Mouse (Mus musculus) retina, postnatal 1 day (tissue): ENCODE measurements around the gene Phf23.
"Not testable (repeated sequence)": the region's sequence is repeated elsewhere in the genome, so short reads cannot be mapped to it uniquely, and the experiment has no call there.

Experiments used
- DNase-seq: peaks from one replicate; pipeline ENCODE4 v3.0.0-alpha.2; 2012

The Phf23 gene

DNA sequence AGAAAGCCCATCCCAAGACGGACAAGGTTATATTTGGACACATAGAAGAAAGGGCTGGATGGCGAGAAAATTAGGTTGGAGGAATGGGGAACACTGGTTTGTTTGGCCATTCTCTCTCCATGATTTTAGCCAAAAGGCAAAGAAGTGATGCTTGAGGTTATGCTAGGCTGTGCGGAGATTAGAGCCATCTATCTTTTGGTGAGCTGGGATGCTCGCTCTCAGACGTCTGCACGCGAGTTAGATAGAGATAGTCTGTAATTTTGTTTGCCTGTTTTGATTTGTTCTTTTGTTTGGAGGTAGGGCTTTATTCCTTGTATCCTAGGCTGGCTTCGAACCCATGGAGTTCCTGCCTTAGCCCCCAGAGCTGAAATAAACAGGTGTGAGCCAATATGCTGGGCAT lies 5.6 kb downstream of the Phf23 start:
- no peak for DNase-seq

DNA sequence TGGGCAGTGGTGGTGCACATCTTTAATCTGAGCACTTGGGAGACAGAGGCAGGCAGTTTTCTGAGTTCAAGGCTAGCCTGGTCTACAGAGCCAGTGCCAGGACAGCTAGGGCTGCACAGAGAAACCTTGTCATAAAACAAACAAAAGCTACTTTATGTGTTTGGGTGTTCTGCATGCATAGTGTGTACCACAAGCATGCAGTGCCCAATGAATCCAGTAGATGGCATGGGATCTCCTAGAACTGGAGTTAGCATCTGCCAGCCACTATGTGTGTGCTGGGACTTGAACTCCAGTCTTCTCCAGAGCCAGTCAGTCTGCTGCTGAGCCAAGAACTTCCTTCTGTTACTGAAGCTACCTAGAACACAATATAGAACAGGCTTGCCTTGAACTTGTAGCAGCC lies 6.3 kb downstream of the Phf23 start:
- peak; percentile 75 for DNase-seq

DNA sequence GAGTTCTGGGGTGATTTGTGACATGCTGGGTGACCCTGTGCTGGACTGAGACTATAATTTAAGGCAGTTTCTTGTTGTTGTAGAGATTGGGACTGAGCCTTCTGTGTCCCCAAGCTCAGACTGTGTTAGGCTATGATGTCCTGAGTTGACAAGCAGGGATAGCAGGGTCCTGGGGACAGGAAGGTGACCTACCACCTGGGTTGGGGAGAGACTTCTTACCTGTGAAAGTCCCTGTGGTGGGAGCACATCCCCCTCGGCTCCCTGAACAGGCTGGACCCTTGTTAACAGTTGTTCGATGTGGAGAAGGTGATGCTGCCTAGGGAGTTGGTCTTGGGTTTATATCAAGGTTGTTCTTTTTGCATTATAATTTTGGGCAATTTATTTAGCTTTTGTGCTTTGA lies 6.9 kb downstream of the Phf23 start:
- no peak for DNase-seq

DNA sequence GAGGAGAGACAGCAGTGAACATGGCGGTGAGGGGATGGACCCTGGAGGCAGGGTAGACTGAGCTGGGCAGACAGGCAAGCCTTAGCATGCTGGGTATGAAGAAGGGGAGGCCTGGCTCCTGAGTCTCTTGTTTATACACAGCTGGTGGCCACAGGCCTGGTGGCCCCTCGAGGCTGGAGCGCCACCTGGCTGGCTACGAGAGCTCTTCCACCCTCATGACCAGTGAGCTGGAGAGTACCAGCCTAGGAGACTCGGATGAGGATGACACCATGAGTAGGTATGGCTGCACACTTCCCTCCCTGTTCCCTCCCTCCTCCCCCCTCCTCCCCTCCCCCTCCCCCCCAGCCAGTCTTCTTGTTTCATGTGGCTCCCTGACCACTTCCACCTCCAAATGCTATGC lies 9.9 kb downstream of the Phf23 start:
- peak; percentile 52 for DNase-seq

GRCm38 (mm10) chr11:70010033-70010432 lies 14.5 kb downstream of the Phf23 start:
- no peak for DNase-seq

DNA sequence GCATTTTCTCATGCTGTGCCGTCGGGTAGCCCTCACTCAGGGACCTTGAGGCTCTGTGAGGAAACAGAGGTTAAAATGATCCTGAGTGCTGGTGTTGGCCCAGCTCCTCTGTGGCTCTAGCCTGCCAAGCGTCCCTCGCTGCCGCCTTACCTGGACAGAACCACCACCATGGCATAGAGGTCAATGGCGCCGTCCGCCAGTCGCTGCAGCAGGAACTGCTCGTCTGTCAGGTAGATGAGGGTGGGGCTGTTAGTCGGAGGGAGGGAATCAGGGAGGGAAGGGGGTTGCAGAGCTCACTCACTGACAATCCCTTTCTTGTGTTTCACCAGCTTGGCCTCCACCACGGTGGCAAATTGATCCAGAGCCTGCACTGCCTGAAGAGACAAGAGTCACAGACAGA lies 15.0 kb downstream of the Phf23 start:
- DNase-seq = no peak

DNA sequence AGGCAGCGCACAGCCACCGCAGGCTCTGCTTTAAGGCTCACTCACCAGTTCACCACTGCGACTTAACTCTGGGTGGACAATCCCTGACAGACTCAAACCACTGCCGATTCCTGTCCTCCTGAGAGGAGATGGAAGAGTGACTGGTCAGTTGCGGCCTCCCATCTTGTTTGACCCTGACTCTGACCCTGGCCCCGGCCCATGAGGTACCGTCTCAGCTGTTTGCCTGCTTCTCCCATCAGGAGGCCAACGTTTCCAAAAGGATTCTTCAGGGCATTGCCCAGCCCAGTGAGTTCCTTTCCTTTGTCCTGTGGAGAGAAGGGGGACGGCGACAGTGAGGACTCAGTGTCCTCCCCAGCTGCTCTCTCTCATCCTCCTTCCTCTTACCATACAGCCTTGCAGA lies 15.4 kb downstream of the Phf23 start:
- no peak for DNase-seq

- DNase-seq = no peak
Observed at GRCm38 (mm10) chr11:70012931-70013330, 17.4 kb downstream of the Phf23 start.

GRCm38 (mm10) chr11:70013408-70013807 lies 17.8 kb downstream of the Phf23 start:
- DNase-seq = no peak

GRCm38 (mm10) chr11:70014051-70014450 lies 18.5 kb downstream of the Phf23 start:
- no peak for DNase-seq

GRCm38 (mm10) chr11:70014880-70015558 lies 19.4 kb downstream of the Phf23 start, which contains the start of gene Acadvl:
TSS of gene Acadvl (minus strand) at chr11:70015411.
- peak; percentile 91 for DNase-seq

GRCm38 (mm10) chr11:70015677-70016076 lies 20.1 kb downstream of the Phf23 start:
- DNase-seq = no peak

- not testable (repeated sequence) for DNase-seq
Observed at GRCm38 (mm10) chr11:70016177-70016576, 20.6 kb downstream of the Phf23 start.

DNA sequence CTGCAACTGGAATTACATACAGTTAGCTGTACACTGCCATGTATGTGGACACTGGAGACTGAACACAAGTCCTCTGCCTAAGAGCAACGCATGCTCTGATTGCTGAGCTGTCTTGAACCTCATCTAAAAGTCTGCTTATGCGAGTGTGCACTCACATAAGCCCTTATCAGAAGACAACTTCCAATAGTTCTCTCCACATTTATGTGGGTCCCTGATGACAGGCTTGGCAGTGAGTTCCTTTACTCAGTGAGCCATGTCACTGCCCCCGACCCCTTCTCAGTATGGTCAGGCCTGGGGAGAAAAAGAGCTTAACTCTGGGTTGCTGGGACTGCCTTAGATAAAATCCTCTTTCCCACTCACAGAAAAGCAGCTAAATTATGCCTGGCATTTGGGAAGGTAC lies 21.1 kb downstream of the Phf23 start, which contains the start of gene Dlg4:
Gene Dlg4 (plus strand): TSS at position 274 of the 400 bp plus-strand sequence.
- DNase-seq = no peak

- DNase-seq = no peak
Observed at GRCm38 (mm10) chr11:70017199-70017767, 21.7 kb downstream of the Phf23 start.

- DNase-seq = peak; percentile 88
Observed at GRCm38 (mm10) chr11:70018131-70018990, 22.8 kb downstream of the Phf23 start.

DNA sequence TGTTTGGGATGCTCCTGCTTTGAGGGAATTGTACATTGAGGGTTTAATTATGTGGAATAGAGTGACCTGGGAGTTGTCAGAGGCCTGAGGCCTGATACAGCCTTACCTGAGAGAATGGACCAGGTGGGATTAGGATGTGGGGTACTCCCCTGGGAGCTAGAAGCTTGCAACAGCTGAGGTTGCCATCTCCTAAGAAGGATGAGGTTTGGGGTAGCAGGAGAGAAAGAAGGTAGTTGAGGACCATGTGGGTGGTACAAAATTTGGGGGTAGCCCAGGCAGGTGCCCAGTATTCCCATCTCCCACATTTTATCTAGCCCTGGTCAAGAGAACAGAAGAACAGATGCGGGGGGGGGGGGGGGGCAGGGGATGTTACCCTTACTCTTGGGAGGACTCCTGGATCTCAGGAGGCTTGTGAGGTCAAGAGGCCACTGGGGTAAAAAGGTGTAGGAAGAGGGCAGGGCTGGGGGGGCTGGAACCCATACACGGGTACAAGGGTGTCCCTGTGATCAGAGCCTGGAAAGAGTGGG lies 24.0 kb downstream of the Phf23 start:
- no peak for DNase-seq

DNA sequence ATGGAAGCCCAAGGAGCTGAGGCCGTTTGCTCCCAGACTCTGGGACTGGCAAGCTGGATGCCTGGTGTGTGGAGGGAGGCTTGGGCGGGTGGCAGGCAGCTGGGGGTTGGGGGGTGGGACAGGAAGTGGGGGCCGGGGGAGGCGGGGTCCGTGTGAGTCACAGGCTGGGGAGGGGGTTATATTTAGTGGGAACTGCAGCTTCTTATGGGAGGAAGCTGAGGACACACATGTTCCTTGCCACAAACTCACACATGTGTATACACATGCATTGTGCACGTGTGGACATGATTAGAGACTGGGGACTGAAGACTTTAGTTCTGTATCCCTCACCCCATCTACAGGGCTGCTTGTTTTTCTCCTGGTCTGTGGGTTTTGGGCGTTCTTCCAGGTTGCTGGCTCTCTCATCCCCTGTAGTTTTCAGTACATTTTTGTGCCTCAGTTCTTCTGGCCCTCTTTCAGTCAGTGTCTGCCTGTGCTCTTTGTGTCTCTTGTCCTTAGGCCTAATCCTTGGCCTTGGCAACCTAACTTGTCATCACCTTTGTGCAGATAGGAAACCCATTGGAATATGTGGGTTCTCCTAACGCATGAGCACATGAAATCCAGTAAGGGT lies 24.6 kb downstream of the Phf23 start:
- DNase-seq = no peak

DNA sequence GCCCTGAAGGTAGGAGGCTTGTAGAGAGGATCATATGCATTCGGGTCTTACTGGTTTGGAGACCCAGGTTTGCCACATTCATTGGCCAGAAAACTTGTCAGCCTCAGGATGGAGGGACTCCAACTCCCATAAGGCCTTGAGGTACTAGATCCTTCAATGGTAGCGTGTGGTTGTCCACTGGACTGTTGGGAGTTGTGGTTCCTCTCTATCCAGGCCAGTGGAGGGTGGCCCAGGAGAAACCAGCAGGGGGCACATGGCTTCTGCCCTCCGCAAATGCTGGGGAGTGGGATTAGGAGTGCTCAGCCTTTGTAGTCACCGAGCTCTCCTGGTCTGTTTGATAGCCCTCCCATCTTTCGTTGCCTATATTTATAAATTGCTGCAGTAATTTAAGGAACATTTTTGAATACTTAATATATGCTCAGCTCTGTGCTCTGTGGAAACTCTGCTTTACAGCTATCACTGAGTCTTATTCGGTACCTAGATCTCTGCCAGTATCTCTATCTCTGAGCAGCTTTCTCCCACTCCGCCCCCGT lies 25.2 kb downstream of the Phf23 start:
- DNase-seq = peak; percentile 94

- peak; percentile 100 for DNase-seq
Observed at GRCm38 (mm10) chr11:70021264-70022132, 25.9 kb downstream of the Phf23 start.

GRCm38 (mm10) chr11:70023481-70024150 lies 28.0 kb downstream of the Phf23 start:
- DNase-seq = peak; percentile 69
